Mouse (Mus musculus): Measurements from ENCODE around the gene Ptger1. TPM values are rescaled to one million over a fixed set of nuclear protein-coding genes. Genes with fewer than 3 reads are reported as not detected.
A peak's percentile ranks its signal among the peaks of the same experiment; 100 is the strongest.

The Ptger1 gene
- polyA plus RNA-seq, 1 experiment, result 0.58 TPM

GRCm38 (mm10) chr8:83715031-83715690, 48.7 kb downstream of the Ptger1 start, which contains the start of gene Ddx39:
Gene Ddx39, plus strand, starts transcription at chr8:83715177.
- no peaks in the 10 kb centered on the region for H3K4me1 ChIP-seq (ENCODE audit: control insufficient read depth, insufficient read depth, low read length)
- peak within 1 kb of the TSS; percentile 15 for H3K27ac ChIP-seq (ENCODE audit: insufficient read depth, low read length)
- peak within 1 kb of the TSS; percentile 96 for H3K4me3 ChIP-seq (ENCODE audit: low read depth, low read length)
- peak within 1 kb of the TSS; percentile 87 for H3K9ac ChIP-seq (ENCODE audit: low read depth, poor library complexity, severe bottlenecking)
- H3K27me3 ChIP-seq (ENCODE audit: control insufficient read depth, insufficient read depth, low read length, poor library complexity, severe bottlenecking), result no peaks in the 10 kb centered on the region
- H3K36me3 ChIP-seq (ENCODE audit: control insufficient read depth, insufficient read depth, low read length, poor library complexity, severe bottlenecking), result peaks cover 21% of the 10 kb centered on the region
- TF ChIP-seq CTCF (IDR thresholded peaks at IDR 0.05; ENCODE audit: low read depth, low read length) (no peak), EP300 (IDR thresholded peaks at IDR 0.05; ENCODE audit: insufficient read depth, low read depth, low read length) (peak; percentile 47; the same call in 1 of the 2 replicates)
- no peaks in the 10 kb centered on the region for H3K9me3 ChIP-seq (replicated peaks; ENCODE audit: control insufficient read depth, insufficient read depth, low read length, poor library complexity, severe bottlenecking)

GRCm38 (mm10) chr8:83715771-83716170, 49.3 kb downstream of the Ptger1 start:
- Histone ChIP-seq H3K27ac (ENCODE audit: insufficient read depth, low read length) (peak overlapping the region; percentile 15), H3K9ac (ENCODE audit: low read depth, poor library complexity, severe bottlenecking) (peak overlapping the region; percentile 87), H3K4me1 (ENCODE audit: control insufficient read depth, insufficient read depth, low read length) (no peaks in the 10 kb centered on the region), H3K4me3 (ENCODE audit: low read depth, low read length) (peak overlapping the region; percentile 96), H3K36me3 (ENCODE audit: control insufficient read depth, insufficient read depth, low read length, poor library complexity, severe bottlenecking) (peaks cover 27% of the 10 kb centered on the region), H3K27me3 (ENCODE audit: control insufficient read depth, insufficient read depth, low read length, poor library complexity, severe bottlenecking) (no peaks in the 10 kb centered on the region), H3K9me3 (replicated peaks; ENCODE audit: control insufficient read depth, insufficient read depth, low read length, poor library complexity, severe bottlenecking) (no peaks in the 10 kb centered on the region)
- TF ChIP-seq CTCF (IDR thresholded peaks at IDR 0.05; ENCODE audit: low read depth, low read length) (no peak), EP300 (IDR thresholded peaks at IDR 0.05; ENCODE audit: insufficient read depth, low read depth, low read length) (no peak), POLR2A (IDR thresholded peaks at IDR 0.05; ENCODE audit: insufficient read depth, low read length) (no peak)

GRCm38 (mm10) chr8:83716563-83716962, 50.1 kb downstream of the Ptger1 start:
- Histone ChIP-seq H3K4me1 (ENCODE audit: control insufficient read depth, insufficient read depth, low read length) (no peaks in the 10 kb centered on the region), H3K27ac (ENCODE audit: insufficient read depth, low read length) (peak overlapping the region; percentile 15), H3K27me3 (ENCODE audit: control insufficient read depth, insufficient read depth, low read length, poor library complexity, severe bottlenecking) (no peaks in the 10 kb centered on the region), H3K36me3 (ENCODE audit: control insufficient read depth, insufficient read depth, low read length, poor library complexity, severe bottlenecking) (peaks cover 35% of the 10 kb centered on the region), H3K9me3 (replicated peaks; ENCODE audit: control insufficient read depth, insufficient read depth, low read length, poor library complexity, severe bottlenecking) (no peaks in the 10 kb centered on the region), H3K9ac (ENCODE audit: low read depth, poor library complexity, severe bottlenecking) (peak overlapping the region; percentile 87), H3K4me3 (ENCODE audit: low read depth, low read length) (peak overlapping the region; percentile 96)
- TF ChIP-seq CTCF (IDR thresholded peaks at IDR 0.05; ENCODE audit: low read depth, low read length) (no peak), EP300 (IDR thresholded peaks at IDR 0.05; ENCODE audit: insufficient read depth, low read depth, low read length) (no peak), POLR2A (IDR thresholded peaks at IDR 0.05; ENCODE audit: insufficient read depth, low read length) (no peak)

GRCm38 (mm10) chr8:83719048-83719447, 52.6 kb downstream of the Ptger1 start:
- H3K9ac ChIP-seq (ENCODE audit: low read depth, poor library complexity, severe bottlenecking), result no peak overlapping the region
- H3K4me1 ChIP-seq (ENCODE audit: control insufficient read depth, insufficient read depth, low read length), result no peaks in the 10 kb centered on the region
- TF ChIP-seq EP300 (IDR thresholded peaks at IDR 0.05; ENCODE audit: insufficient read depth, low read depth, low read length), result no peak
- no peak for TF ChIP-seq POLR2A (IDR thresholded peaks at IDR 0.05; ENCODE audit: insufficient read depth, low read length)
- TF ChIP-seq CTCF (IDR thresholded peaks at IDR 0.05; ENCODE audit: low read depth, low read length), result no peak
- no peak overlapping the region for H3K4me3 ChIP-seq (ENCODE audit: low read depth, low read length)
- no peak overlapping the region for H3K27ac ChIP-seq (ENCODE audit: insufficient read depth, low read length)
- peaks cover 60% of the 10 kb centered on the region for H3K36me3 ChIP-seq (ENCODE audit: control insufficient read depth, insufficient read depth, low read length, poor library complexity, severe bottlenecking)
- H3K27me3 ChIP-seq (ENCODE audit: control insufficient read depth, insufficient read depth, low read length, poor library complexity, severe bottlenecking), result no peaks in the 10 kb centered on the region
- H3K9me3 ChIP-seq (replicated peaks; ENCODE audit: control insufficient read depth, insufficient read depth, low read length, poor library complexity, severe bottlenecking), result no peaks in the 10 kb centered on the region

- H3K9ac ChIP-seq (ENCODE audit: low read depth, poor library complexity, severe bottlenecking), result no peak overlapping the region
- no peak for TF ChIP-seq POLR2A (IDR thresholded peaks at IDR 0.05; ENCODE audit: insufficient read depth, low read length)
- no peak for TF ChIP-seq EP300 (IDR thresholded peaks at IDR 0.05; ENCODE audit: insufficient read depth, low read depth, low read length)
- no peak for TF ChIP-seq CTCF (IDR thresholded peaks at IDR 0.05; ENCODE audit: low read depth, low read length)
- no peaks in the 10 kb centered on the region for H3K27me3 ChIP-seq (ENCODE audit: control insufficient read depth, insufficient read depth, low read length, poor library complexity, severe bottlenecking)
- peaks cover 65% of the 10 kb centered on the region for H3K36me3 ChIP-seq (ENCODE audit: control insufficient read depth, insufficient read depth, low read length, poor library complexity, severe bottlenecking)
- no peak overlapping the region for H3K4me3 ChIP-seq (ENCODE audit: low read depth, low read length)
- H3K27ac ChIP-seq (ENCODE audit: insufficient read depth, low read length), result 0 out of 2 replicates have a peak overlapping the region, but pooled peaks have one; percentile 6
- H3K4me1 ChIP-seq (ENCODE audit: control insufficient read depth, insufficient read depth, low read length), result no peaks in the 10 kb centered on the region
- no peaks in the 10 kb centered on the region for H3K9me3 ChIP-seq (replicated peaks; ENCODE audit: control insufficient read depth, insufficient read depth, low read length, poor library complexity, severe bottlenecking)
Measured at GRCm38 (mm10) chr8:83719693-83720092, 53.2 kb downstream of the Ptger1 start.

GRCm38 (mm10) chr8:83721405-83722025, 55.0 kb downstream of the Ptger1 start:
- Histone ChIP-seq H3K27ac (ENCODE audit: insufficient read depth, low read length) (no peak overlapping the region), H3K27me3 (ENCODE audit: control insufficient read depth, insufficient read depth, low read length, poor library complexity, severe bottlenecking) (no peaks in the 10 kb centered on the region), H3K4me1 (ENCODE audit: control insufficient read depth, insufficient read depth, low read length) (no peaks in the 10 kb centered on the region), H3K36me3 (ENCODE audit: control insufficient read depth, insufficient read depth, low read length, poor library complexity, severe bottlenecking) (peaks cover 73% of the 10 kb centered on the region), H3K4me3 (ENCODE audit: low read depth, low read length) (no peak overlapping the region), H3K9ac (ENCODE audit: low read depth, poor library complexity, severe bottlenecking) (no peak overlapping the region), H3K9me3 (replicated peaks; ENCODE audit: control insufficient read depth, insufficient read depth, low read length, poor library complexity, severe bottlenecking) (no peaks in the 10 kb centered on the region)
- TF ChIP-seq POLR2A (IDR thresholded peaks at IDR 0.05; ENCODE audit: insufficient read depth, low read length), result no peak
- TF ChIP-seq EP300 (IDR thresholded peaks at IDR 0.05; ENCODE audit: insufficient read depth, low read depth, low read length), result no peak
- no peak for TF ChIP-seq CTCF (IDR thresholded peaks at IDR 0.05; ENCODE audit: low read depth, low read length)

Other genes starting within 250 kb of the Ptger1 start
- 76.3 and 82.9 TPM in 2 replicates for gene Scoc, start 208.3 kb upstream of the Ptger1 start, polyA plus RNA-seq (2011; ENCODE audit: insufficient read depth, insufficient read length, low read depth, missing spikeins)
- gene Olfr370, start 130.9 kb upstream of the Ptger1 start, polyA plus RNA-seq (2011; ENCODE audit: insufficient read depth, insufficient read length, low read depth, missing spikeins), result 0.24 TPM in 1 of 2 replicates, not detected in the other
- 102 and 121 TPM in 2 replicates for gene Ndufb7, start 100.0 kb upstream of the Ptger1 start, polyA plus RNA-seq (2011; ENCODE audit: insufficient read depth, insufficient read length, low read depth, missing spikeins)
- 310 and 347 TPM in 2 replicates for gene Tecr, start 58.7 kb upstream of the Ptger1 start, polyA plus RNA-seq (2011; ENCODE audit: insufficient read depth, insufficient read length, low read depth, missing spikeins)
- 28.2 and 32.2 TPM in 2 replicates for gene Dnajb1, start 58.5 kb upstream of the Ptger1 start, polyA plus RNA-seq (2011; ENCODE audit: insufficient read depth, insufficient read length, low read depth, missing spikeins)
- 42.5 and 43.7 TPM in 2 replicates for gene Gipc1, start 14.0 kb upstream of the Ptger1 start, polyA plus RNA-seq (2011; ENCODE audit: insufficient read depth, insufficient read length, low read depth, missing spikeins)
- gene Pkn1, start 32.5 kb downstream of the Ptger1 start, polyA plus RNA-seq (2011; ENCODE audit: insufficient read depth, insufficient read length, low read depth, missing spikeins), result 19.9 and 20.2 TPM in 2 replicates
- 117 and 121 TPM in 2 replicates for gene Ddx39, start 48.5 kb downstream of the Ptger1 start, polyA plus RNA-seq (2011; ENCODE audit: insufficient read depth, insufficient read length, low read depth, missing spikeins)
- gene Adgre5, start 74.6 kb downstream of the Ptger1 start, polyA plus RNA-seq (2011; ENCODE audit: insufficient read depth, insufficient read length, low read depth, missing spikeins), result 16.8 and 17.5 TPM in 2 replicates
- 64.0 and 64.7 TPM in 2 replicates for gene Adgrl1, start 233.4 kb downstream of the Ptger1 start, polyA plus RNA-seq (2011; ENCODE audit: insufficient read depth, insufficient read length, low read depth, missing spikeins)